Mouse (Mus musculus) heart, postnatal 0 days (tissue): Measurements from ENCODE around the gene Ece1.

Experiments
- CTCF ChIP-seq: IDR thresholded peaks from 2 replicates; pipeline ENCODE4 v1.5.1; 2016; ENCODE audit warnings: antibody characterized with exemption, control low read depth, low read depth
- EP300 ChIP-seq: IDR thresholded peaks from 2 replicates; pipeline ENCODE4 v1.6.1; 2016; ENCODE audit warnings: antibody characterized with exemption, low read depth

DNA sequence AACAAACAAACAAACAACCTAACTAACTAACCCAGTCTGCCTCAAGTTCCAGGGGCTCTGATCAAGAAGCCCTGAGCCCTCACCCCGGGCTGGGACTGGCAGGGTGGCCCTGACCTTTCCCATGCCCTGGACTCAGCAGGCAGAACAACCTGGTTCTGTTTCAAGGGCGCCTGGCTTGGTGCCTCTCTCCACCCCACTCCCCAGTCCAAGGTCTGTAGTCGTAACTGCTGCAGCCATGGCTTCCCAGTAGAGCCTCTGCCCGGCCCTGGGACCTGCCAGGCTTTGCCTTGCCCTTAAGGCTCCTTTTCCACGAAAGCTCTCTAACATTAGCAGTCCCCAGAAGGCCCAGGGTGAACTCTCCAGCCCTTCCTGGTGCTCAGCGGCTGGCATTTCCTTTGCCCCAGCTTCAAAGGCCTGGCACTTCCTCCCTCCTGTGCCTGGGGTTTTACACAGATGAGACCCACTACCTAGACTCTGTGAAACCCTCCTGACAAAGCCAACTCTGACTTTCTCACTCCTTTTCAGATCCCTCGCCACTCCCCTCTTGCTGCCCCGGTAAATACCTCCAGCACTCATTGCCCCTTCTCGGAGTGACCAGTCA lies 6.2 kb upstream of the Ece1 start:
- TF ChIP-seq CTCF (no peak), EP300 (no peak)
